Mouse (Mus musculus): ENCODE measurements at regions not wholly inside any gene's neighbourhood (a gene's known extent, or its start where the extent isn't known, plus 50 kb on each side); places are given as distances from the start of the nearest gene placed in this dataset.
A peak's percentile ranks its signal among the peaks of the same experiment; 100 is the strongest.

DNA sequence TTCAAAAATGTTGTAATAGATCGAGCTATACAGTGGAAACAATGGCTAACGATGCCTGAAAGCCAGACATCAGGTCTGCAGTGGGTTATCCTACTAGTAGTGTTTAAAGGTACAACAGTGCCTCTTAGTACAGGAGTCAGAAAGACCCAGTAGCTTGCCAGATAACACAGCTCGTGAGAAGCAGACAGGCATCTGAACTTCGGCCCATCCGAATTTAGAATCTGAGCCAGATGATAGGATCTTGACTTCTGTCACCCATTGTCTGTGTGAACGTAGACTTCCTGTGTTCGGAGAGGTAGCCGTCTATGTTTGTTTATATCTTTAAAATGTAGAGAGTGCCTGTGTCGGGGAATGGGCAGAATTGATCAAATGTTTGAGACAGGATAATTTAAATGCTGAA is 120.5 kb upstream of the Adgrl2 start:
- DNase-seq (ENCODE audit: low spot score): no peak

DNA sequence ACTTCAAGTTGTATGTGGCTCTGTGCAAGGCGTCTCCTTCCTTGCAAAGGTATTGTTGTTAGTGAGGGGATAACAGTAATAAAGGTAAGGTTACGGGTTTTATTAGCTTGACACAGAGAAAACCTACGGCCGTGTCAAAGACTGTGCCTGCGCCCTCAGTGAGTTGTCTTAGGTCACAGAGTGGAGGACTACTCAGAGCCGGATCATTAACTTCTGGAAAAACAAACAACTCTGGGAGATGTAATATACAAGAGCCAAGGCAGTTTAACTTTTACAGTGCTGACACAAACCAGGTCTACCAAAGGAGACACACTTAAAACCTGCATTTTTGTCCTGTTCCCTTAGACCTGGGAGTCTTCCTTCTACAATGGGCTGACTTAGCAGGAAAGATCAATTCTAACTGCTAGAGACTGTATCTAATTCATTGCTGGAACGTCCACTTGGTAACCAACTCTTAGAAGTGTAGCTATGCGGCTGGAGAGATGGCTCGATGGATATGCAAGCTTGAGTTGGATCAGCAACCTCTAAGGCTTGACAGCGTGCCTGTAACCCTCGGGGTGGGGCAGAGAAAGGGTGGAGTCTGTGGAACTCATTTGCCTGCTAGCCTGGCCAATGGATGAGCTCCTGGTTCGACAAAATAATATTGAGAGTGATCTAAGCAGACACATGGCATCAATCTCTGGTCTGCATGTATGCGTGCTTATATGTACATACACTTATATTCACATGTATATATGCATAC is 115.5 kb upstream of the Adgrl2 start:
- no peak for DNase-seq (ENCODE audit: low spot score)

DNA sequence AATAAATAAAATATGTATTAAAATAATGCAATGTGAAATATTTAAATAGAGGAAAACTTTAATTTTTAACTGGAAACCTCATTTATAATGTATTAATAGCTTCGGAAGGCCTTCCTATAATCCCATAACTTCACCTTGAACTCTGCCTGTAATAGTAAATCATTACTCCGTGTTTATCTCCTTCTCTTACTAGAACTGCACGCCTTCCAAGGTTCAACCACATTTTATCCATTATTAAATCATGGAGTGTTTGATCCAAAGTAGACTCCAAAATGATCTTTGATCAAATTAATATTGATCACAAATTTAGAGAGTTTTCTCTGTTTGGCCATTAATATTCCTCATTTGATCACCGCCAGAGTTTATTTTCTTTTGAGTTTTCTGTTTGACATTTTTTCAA is 114.8 kb upstream of the Adgrl2 start:
- DNase-seq (ENCODE audit: low spot score): no peak

- DNase-seq (ENCODE audit: low spot score): no peak
Measured at GRCm38 (mm10) chr3:149104080-149104479, 113.7 kb upstream of the Adgrl2 start.

DNA sequence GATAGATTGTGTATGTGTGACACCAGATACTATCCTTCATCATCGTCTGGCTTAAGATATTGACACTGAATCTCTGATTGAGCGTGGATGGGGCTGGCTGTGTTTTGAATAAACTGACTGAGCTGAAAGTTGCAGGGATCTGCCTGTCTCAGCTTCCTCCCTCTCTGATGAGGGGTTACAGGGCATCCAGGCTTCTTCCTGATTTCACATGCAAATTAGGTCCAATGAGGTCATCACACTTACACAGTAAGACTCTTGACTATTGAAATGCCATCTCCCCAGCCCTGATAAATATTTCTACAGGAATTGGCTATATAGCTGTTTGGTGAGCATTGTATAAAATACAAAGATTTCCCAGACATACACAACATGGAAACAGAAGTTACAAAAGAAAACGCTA is 113.1 kb upstream of the Adgrl2 start:
- DNase-seq (ENCODE audit: low spot score): no peak

DNA sequence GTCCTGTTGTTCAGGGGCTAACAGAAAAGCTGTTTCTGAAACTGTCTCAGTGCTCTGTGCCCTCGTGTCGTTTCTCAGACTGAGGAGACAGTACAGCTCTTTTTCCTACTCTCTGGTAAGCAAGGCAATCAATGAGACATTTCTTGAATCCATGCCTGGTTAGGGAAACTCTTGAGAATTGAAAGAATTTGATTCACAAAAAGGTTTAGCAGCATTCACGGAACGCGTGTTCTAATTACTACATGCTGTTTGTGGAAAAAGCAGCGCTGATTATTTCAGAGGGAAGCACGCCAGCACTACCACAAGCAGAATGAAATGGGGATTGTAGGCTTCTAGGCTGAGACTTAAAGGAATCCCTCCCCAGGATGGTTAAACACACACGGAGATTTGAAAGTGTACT is 112.5 kb upstream of the Adgrl2 start:
- no peak for DNase-seq (ENCODE audit: low spot score)

- DNase-seq (ENCODE audit: low spot score): no peak
Measured at GRCm38 (mm10) chr3:149101785-149102184, 111.4 kb upstream of the Adgrl2 start.

- no peak for DNase-seq (ENCODE audit: low spot score)
Measured at GRCm38 (mm10) chr3:149098764-149099163, 108.4 kb upstream of the Adgrl2 start.

DNA sequence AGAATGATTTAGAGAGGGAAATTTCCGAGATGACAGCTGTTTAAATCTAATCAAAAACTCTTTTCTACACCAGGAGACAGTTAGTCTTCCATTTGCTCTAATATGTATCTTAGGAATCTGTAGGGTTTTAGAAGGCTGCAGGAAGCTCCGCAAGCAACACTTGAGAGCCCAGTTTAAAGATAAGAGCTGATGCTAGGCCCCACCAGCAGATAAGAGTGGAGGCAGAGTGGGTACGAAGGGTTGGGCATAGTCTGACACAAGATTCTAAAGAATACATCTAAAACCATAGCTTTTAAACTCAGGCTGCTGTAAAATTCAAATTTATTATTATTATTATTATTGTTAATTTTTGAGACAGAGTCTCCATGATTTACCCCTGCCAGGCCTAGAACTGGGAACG is 106.7 kb upstream of the Adgrl2 start:
- DNase-seq (ENCODE audit: low spot score): no peak

GRCm38 (mm10) chr3:149092649-149093048 is 102.3 kb upstream of the Adgrl2 start:
- DNase-seq (ENCODE audit: low spot score): peak; percentile 63

DNA sequence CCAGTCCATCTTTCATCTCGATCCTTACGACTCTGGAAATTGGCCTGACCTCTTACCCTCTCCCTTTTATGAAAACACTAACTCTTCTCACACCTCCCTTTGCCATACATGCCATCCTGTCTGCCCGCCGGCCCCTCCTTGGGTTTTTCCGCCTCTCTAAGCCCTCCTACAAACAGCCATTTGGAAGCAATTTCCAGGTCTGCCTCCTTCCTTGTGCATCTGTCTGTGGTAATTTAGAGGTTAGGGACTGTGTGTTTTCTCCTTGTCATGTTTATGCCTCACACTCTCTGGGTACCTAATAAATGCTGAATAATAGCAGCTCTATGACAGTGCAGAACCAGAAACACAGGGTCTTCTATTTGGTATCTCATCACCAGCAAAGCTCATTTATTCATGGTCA is 99.7 kb upstream of the Adgrl2 start:
- peak; percentile 45 for DNase-seq (ENCODE audit: low spot score)

DNA sequence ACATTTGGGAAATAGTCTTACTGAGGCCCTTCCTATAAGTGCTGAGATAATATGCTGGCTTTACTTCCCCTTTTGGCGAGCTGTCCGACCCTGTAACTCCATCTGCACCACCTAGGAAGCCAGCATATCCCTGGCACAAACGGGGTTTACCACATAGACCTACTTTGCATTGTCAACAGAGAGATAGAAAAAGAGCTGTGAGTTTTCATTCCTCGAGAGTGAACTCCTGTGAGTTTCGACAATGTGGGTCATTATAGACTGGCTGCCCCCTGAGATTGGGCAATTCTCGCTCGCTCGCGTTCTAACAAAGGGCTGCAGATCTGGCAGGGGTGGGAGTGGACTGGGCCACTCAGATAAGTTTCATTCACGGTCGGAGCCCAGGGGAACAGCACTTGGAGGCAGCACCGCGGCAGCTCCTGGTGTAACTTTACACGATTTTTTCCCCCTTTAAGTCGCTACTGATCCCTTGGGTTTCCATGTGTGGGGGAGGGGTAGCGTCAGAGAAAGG is 98.3 kb upstream of the Adgrl2 start:
- DNase-seq (ENCODE audit: low spot score): peak; percentile 70

GRCm38 (mm10) chr3:149087488-149087887 is 97.1 kb upstream of the Adgrl2 start:
- DNase-seq (ENCODE audit: low spot score): no peak

DNA sequence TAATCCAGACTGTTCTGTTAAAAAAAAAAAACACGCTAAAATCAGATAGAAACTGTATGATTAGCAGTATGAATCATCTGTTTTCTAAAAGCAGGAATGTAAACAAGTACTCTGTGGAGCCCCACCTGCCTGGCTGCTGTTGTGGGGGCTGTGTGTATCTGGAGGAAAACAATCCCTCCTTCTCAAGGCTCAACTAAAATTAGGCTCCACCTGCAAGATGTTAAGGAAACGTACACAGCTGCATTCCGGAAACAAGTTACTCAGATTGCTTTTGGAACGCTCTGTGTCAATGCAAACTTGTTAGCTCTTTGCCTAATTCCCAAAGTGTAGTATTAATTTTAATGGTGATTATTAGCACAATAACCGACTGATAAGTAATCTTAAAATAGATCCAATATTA is 96.3 kb upstream of the Adgrl2 start:
- no peak for DNase-seq (ENCODE audit: low spot score)

DNA sequence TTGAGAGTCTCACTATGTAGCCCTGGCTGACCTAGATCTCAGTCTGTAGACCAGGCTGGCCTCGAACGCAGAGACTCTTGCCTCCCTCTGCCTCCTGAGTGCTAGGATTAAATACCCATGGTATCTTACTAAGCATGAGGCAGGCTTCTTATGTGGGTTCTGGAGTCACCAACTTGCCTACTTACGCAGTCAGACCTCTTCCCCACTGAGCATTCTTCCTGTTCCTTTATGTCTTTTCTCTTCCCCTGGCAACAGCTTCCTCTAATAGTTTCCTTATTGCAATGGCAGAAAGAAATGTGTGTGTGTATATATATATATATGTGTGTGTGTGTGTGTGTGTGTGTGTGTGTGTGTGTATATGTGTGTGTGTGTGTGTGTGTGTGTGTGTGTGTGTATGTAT is 95.7 kb upstream of the Adgrl2 start:
- no peak for DNase-seq (ENCODE audit: low spot score)

GRCm38 (mm10) chr3:149084861-149085598 is 94.7 kb upstream of the Adgrl2 start:
- no peak for DNase-seq (ENCODE audit: low spot score)

GRCm38 (mm10) chr3:149083391-149083790 is 93.0 kb upstream of the Adgrl2 start:
- DNase-seq (ENCODE audit: low spot score): no peak

GRCm38 (mm10) chr3:149078881-149079280 is 88.5 kb upstream of the Adgrl2 start:
- DNase-seq (ENCODE audit: low spot score): no peak

DNA sequence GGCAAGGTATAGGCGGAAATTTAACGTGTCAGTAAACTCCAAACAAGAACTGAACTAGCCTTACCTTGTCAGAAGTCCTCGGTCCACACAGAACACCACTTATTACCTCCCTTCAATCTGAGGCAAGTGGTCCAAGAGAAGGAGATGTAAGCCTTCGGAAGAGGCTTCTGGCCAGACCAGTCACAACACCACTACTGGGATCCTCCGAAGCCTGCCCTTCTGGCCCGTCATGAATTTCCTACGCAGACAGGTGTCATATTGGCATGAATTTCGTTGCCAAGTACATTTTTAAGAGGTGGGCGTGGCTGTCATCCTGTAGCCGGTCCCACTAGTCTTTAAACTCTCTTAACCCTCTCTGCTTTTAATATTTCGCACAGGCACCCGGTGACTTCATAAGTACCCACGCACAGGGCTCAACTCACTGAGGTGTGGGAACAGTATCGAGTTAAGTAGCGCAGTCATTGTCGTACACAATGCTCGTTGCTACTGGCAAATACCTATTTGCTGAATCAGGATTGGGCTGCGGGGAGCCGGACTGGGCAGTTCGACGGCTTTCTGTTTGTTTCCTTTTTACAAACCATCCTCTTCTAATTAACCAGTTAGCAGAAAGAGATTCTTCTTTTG is 86.7 kb upstream of the Adgrl2 start:
- DNase-seq (ENCODE audit: low spot score): no peak

- no peak for DNase-seq (ENCODE audit: low spot score)
Measured at GRCm38 (mm10) chr3:149075488-149075851, 85.1 kb upstream of the Adgrl2 start.

DNA sequence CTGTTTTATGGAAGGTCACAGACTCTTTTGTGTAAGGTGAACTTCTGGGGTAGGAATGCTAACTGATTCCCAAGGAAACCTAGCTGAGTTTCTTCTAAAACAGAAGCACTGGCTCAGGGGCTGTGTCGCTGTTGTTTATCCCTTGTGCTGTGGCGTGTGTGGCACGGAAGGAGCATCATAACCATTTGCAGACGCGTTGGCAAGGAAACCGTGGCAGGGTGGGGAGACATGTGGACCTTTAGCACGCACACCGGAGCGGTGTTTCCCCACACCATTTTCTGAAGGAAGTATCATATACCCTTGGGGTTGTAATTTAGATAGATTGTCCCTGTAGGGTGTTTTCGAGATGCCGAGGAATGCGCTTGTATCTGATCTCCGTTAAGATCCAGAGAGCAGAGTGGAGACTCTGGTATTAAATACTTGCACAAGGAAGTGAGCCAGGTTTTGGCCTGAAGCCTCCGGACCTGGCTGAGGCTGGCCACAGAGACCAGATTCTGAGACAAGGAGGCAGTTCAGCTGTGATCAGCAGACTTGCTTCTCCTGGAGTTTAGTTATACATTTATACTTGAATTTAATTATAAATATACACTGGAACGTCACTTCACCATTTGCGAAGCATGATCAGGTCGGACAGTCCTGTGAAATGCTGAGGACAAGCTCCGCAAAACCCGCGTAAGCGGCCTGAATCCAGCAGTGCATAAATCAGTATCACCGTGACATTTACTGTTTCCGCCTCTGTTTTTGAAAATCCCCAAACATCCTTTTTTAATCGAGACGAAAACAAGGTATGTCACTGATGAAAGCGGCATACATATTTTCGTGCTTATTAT is 84.5 kb upstream of the Adgrl2 start:
- no peak for DNase-seq (ENCODE audit: low spot score)

DNA sequence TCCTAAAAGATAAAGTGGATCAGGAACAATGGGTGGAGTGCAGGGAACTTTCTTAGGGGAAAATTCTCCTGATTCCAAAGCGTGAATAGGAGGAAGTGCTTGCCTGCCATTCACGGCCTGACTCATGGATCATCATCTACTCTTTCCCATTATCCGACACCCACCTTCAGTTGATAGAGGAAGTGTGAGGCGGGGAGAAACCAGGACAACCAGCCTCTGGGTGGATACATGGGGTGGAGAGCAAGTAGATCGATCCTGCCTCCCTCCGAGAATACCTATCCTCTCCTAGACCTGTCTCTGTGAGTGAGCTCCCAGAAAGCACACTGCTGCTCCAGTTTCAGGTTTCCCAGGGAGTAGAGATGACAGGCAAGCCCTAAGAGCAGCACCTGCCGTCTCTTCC is 79.8 kb upstream of the Adgrl2 start:
- DNase-seq (ENCODE audit: low spot score): no peak

All from embryo, embryonic 10 days (tissue).